Mouse (Mus musculus) megakaryocyte progenitor cell, adult 5-6 weeks (primary cell): Measurements from ENCODE around the gene Gpr179. TPM values are rescaled to one million over a fixed set of nuclear protein-coding genes. Genes with fewer than 3 reads are reported as not detected.
A peak's percentile ranks its signal among the peaks of the same experiment; 100 is the strongest.

Experiments used
- ATAC-seq: replicated peaks from 2 replicates; pipeline ENCODE4 v1.8.0; 2016; ENCODE audit warnings: mild to moderate bottlenecking, moderate TSS enrichment, inconsistent platforms; ENCODE audit not compliant: poor library complexity
- total RNA-seq, 2 experiments: library from RNA; stranded (forward) in 1 of 2; stranded (reverse) in 1 of 2; fragments of 157-497, 149-512 nt in 1 of 2; fragments of 200-1000 nt in 1 of 2; gene quantifications; 2 replicates each; pipeline versions ENCODE4 v1.2.3 to v1.2.4; 2015 to 2017

The Gpr179 gene
- total RNA-seq, 2 experiments from 2014 or later = 0.05 TPM; not detected in 1

DNA sequence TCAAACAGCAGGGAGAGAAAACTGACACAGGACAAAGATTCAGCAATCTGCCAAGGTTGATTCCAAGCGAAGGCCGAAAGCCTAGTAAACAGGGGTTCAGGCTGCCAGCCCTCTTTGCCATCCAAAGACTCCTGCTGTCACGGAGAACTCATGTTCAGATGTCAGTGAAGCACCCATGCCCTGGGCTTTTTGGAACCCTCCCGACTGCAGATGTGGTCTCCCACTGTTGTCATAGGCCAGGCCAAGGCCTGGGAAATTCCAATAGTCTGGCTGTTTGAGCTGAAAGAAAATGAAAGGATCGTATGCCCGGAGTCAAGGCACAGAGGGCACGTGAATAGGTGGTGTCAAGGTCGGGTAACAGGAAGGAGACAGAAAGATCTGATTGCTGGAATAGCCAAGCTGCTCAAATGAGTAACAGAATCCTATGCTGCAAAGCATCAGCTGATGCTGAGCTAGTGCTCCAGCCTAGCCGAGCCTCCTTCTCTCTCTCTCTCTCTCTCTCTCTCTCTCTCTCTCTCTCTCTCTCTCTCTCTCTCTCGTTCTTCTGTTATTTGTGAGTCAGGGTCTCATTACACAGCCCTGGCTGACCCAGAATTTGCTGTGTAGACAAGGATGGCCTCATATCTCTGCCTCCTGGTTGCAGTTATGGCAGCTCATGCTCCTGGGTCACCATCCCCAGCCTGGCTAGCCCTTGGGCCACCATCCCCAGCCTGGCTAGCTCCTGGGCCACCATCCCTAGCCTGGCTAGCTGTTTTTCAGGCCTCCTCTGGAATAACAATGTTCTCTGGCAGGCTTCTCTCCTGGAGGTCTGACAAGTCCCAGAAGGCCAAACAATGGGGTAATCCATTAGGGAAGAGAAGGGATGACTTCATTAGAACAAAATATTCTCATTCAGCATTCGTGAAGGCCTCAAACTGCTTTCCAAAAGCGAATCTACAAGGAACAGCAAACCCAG, 62.3 kb downstream of the Gpr179 start:
- ATAC-seq = no peak

DNA sequence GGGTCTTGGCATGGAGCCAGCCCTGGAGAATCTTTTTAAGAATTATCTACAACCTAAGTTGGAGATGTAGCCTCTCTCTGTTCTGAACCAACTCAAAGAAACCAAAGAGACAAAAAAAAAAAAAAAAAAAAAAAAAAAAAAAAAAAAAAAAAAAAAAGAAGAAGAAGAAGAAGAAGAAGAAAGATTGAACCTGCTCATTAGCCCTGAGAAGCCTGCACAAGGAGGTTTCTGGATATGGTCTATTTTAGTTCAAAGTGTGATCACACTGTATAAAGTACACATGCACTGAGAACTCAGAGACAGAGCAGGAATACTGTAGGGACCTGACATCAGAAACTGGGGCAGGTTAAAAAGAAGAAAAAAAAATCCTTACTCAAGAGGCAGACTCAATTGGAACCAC, 64.2 kb downstream of the Gpr179 start:
- no peak for ATAC-seq

DNA sequence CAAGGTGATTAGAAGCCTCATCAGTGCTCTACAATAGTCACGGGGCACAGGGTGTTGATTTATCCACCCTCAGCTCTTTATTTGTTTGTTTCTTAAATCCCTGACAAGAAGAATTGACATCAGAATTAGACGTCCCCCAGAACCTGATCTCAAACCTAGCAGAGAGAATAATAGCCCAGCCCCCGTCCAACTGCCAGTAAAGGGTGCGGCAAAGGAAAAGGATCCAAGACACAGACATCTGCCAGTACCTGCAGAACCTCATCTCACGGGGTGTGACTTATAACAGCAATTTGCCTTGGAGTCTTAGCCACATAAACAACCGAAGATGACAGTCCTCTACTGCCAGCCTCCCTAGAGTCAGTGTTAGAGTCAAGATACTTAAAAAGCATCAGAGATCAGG, 64.9 kb downstream of the Gpr179 start:
- no peak for ATAC-seq

DNA sequence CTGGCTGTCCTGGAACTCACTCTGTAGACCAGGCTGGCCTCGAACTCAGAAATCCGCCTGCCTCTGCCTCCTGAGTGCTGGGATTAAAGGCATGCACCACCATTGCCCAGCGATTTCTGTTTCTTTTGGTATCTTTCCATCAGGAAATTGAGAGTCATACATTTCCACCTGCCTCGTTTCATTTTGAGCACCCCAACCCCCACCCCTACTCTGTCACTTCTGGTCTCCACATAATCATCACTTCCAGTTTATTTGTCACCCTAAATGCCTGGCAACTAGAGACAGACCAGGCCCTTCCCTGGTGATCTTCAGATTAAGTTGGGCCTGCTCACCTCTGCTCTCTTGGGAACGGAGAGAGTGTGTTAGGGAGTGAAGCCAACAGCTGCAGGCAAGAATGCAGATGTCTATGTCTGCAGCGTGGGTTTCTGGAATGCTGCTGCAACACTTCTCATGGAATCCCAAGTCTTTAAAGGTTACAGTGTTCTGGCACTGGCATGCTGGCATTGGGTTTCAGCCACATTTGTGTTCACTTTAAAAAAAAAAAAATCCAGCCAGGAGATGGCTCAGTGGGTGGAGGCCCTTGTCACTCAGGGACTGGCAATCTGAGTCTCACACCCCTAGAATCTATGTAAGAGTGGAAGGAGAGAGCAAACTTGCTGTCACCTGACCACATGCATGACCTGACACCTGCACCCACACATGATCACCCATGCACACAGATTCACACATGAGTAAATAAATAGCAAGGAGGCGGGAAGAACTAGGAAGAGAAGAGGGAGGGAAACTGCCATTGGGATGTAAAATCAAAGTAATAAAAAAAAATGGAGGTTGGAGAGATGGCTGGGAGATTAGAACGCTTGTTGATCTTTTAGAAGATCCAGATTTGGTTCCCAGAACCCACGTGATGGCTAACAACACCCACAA, 65.8 kb downstream of the Gpr179 start:
- ATAC-seq = no peak

DNA sequence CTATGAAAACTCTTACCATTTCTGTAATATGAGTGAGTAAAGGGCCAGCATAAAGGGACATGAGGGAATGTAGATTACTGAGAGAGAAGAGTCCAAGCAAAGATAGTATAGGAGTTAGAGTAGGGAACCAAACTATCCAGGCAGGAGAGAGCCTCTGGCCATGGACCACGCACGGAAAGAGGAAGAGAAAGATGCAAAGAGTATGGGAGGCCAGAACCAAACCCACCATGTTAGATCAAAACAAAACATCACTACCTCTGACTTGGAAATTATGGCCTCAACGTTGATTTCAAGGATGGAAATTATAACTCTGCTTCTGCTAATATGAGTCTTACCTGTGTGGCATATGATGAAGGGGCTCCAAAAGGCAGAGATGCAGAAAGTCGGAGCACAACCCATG, 67.0 kb downstream of the Gpr179 start:
- peak; percentile 21; the same call in 1 of the 2 replicates for ATAC-seq

DNA sequence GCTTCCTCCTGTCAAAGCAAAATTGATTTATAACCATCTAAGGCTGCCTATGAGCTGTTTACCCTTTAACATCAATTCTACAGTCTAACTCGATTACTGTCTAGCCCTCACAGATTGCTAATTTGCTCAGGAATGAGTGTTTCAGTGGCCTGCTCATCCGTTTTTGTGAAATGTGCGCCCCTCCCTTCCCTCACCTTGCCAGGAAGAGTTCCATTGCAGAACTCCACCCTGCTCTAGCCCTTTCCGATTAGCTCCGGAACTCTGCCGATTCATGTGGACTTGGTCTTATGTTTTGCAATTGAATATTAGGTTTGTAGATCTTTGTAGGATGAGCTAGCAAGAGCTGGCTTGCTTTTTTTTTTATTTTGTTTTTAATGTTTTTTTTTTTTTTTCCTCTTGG, 69.7 kb downstream of the Gpr179 start:
- no peak for ATAC-seq

Other genes with a start within 250 kb of the Gpr179 start
- gene Tbx21, start 236.7 kb downstream of the Gpr179 start, total RNA-seq (2015) = not detected in 2 replicates
- not detected in 2 replicates for gene Tbx21, start 236.7 kb downstream of the Gpr179 start, total RNA-seq (2017)
- 3.6 and 4.1 TPM in 2 replicates for gene Tbkbp1, start 200.6 kb downstream of the Gpr179 start, total RNA-seq (2015)
- 2.5 and 5.8 TPM in 2 replicates for gene Tbkbp1, start 200.6 kb downstream of the Gpr179 start, total RNA-seq (2017)
- gene Kpnb1, start 164.2 kb downstream of the Gpr179 start, total RNA-seq (2015) = 156 and 175 TPM in 2 replicates
- 312 and 387 TPM in 2 replicates for gene Kpnb1, start 164.2 kb downstream of the Gpr179 start, total RNA-seq (2017)
- gene Npepps, start 71.4 kb downstream of the Gpr179 start, total RNA-seq (2015) = 38.7 TPM in 2 replicates
- 24.6 and 27.9 TPM in 2 replicates for gene Npepps, start 71.4 kb downstream of the Gpr179 start, total RNA-seq (2017)
- gene Mrpl45, start 36.4 kb downstream of the Gpr179 start, total RNA-seq (2015) = 34.7 and 43.6 TPM in 2 replicates
- 22.4 and 23.1 TPM in 2 replicates for gene Mrpl45, start 36.4 kb downstream of the Gpr179 start, total RNA-seq (2017)
- gene Socs7, start 10.5 kb upstream of the Gpr179 start, total RNA-seq (2015) = 5.3 and 7.2 TPM in 2 replicates
- gene Socs7, start 10.5 kb upstream of the Gpr179 start, total RNA-seq (2017) = 10.2 and 11.0 TPM in 2 replicates
- 6.3 and 8.0 TPM in 2 replicates for gene Arhgap23, start 63.5 kb upstream of the Gpr179 start, total RNA-seq (2015)
- 5.6 and 6.1 TPM in 2 replicates for gene Arhgap23, start 63.5 kb upstream of the Gpr179 start, total RNA-seq (2017)
- not detected in 2 replicates for gene 4933428G20Rik, start 148.3 kb upstream of the Gpr179 start, total RNA-seq (2015)
- gene 4933428G20Rik, start 148.3 kb upstream of the Gpr179 start, total RNA-seq (2017) = not detected in 2 replicates
- 0.02 TPM in 1 of 2 replicates, not detected in the other for gene Srcin1, start 224.1 kb upstream of the Gpr179 start, total RNA-seq (2015)
- gene Srcin1, start 224.1 kb upstream of the Gpr179 start, total RNA-seq (2017) = not detected in 2 replicates